Mouse (Mus musculus) intestine, embryonic 16.5 days (tissue): ENCODE measurements around the gene Srrm4. TPM values are rescaled to one million over a fixed set of nuclear protein-coding genes. Genes with fewer than 3 reads are reported as not detected.

Source experiments
- ATAC-seq: fragments of 200-750 bp; cut with Nextera tagmentation; 2 replicates; pipeline ENCODE4 v1.8.0; 2017; ENCODE audit warnings: moderate TSS enrichment, moderate library complexity
- H3K27ac ChIP-seq: fragments of 300-500 bp; sonication (generic); 2 replicates; pipeline ENCODE4 v1.5.1; 2014; ENCODE audit warnings: mild to moderate bottlenecking, low read length
- H3K27me3 ChIP-seq: fragments of 300-500 bp; sonication (generic); replicated peaks from 2 replicates; pipeline ENCODE4 v1.6.1; 2014; ENCODE audit warnings: low read length, control low read depth, mixed read lengths; ENCODE audit not compliant: control insufficient read depth, insufficient read depth
- H3K36me3 ChIP-seq: fragments of 300-500 bp; sonication (generic); 2 replicates; pipeline ENCODE4 v1.6.1; 2014; ENCODE audit warnings: low read length, control low read depth; ENCODE audit not compliant: control insufficient read depth, insufficient read depth
- H3K4me1 ChIP-seq: fragments of 300-500 bp; sonication (generic); 2 replicates; pipeline ENCODE4 v1.6.1; 2014; ENCODE audit warnings: low read length, control low read depth, mixed read lengths; ENCODE audit not compliant: control insufficient read depth, insufficient read depth
- H3K4me2 ChIP-seq: fragments of 300-500 bp; sonication (generic); 2 replicates; pipeline ENCODE4 v1.6.1; 2014; ENCODE audit warnings: low read depth, low read length, control low read depth
- H3K4me3 ChIP-seq: fragments of 300-500 bp; sonication (generic); 2 replicates; pipeline ENCODE4 v1.5.1; 2014; ENCODE audit warnings: mild to moderate bottlenecking, low read length
- H3K9ac ChIP-seq: fragments of 300-500 bp; sonication (generic); 2 replicates; pipeline ENCODE4 v1.6.1; 2014; ENCODE audit warnings: low read depth, low read length
- H3K9me3 ChIP-seq: fragments of 300-500 bp; sonication (generic); 2 replicates; pipeline ENCODE4 v1.6.1; 2016; ENCODE audit warnings: low read length, control low read depth; ENCODE audit not compliant: control insufficient read depth
- WGBS: fragments of 180-500 bp; shearing (Covaris S2); extraction: QIAGEN DNeasy Blood & Tissue Kit; methylation state at CpG from one replicate; pipeline ENCODE4 v1.1.7; 2014; 5-methylcytosine and 5-hydroxymethylcytosine counted together
- polyA plus RNA-seq: library from polyadenylated mRNA; unstranded; fragments of >200 nt; fragmentation: Nextera tagmentation; extraction: Ambion mirVana; gene quantifications from 2 replicates; pipeline ENCODE4 v1.2.1, GENCODE M21; 2015

The Srrm4 gene
- polyA plus RNA-seq, 1 experiment from 2014 or later, result 1.5 TPM

GRCm38 (mm10) chr5:116423746-116424145 lies 167.9 kb downstream of the Srrm4 start:
- H3K27ac ChIP-seq, result no peak overlapping the region
- no peak overlapping the region for H3K4me3 ChIP-seq
- H3K27me3 ChIP-seq, result no peaks in the 10 kb centered on the region
- H3K9ac ChIP-seq, result no peak overlapping the region
- H3K36me3 ChIP-seq, result no peaks in the 10 kb centered on the region
- 72% methylated on average over 8 of the region's 8 CpGs for WGBS
- no peak overlapping the region for H3K4me2 ChIP-seq
- no peaks in the 10 kb centered on the region for H3K9me3 ChIP-seq
- H3K4me1 ChIP-seq, result peaks cover 13% of the 10 kb centered on the region
- ATAC-seq, result no peak

DNA sequence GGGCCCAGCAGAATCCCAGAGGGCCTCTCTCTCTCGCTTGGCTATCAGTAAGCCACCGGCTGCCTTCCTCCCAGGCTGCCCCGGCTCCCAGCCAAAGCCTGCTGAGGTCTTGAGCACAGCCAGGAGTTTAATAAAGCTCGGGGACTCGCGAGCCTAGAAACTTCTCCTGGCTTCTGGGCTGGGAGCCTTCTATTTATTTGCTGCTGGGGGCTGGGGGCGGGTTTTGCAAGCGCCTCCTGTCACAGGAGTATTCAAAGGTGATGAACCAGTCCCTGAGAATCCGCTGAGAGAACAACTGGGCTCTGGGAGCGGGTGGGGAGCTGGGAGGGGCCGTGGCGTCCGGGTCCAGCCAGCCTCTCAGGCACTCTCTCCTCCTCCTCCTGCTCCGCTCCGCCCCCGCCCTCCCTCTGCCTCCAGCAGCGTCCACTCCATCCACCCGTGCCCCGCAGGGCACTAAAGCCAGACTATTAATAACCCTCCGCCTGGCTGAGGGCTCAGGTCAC lies 168.9 kb downstream of the Srrm4 start, which contains the start of gene Hspb8:
Hspb8 (minus strand) TSS at position 166 of the 503 bp plus-strand sequence.
- WGBS, result 1% methylated on average over 19 of the region's 20 CpGs

GRCm38 (mm10) chr5:116421791-116422481 lies 169.7 kb downstream of the Srrm4 start:
- Histone ChIP-seq H3K27ac (peak overlapping the region; percentile 64), H3K9me3 (no peaks in the 10 kb centered on the region), H3K4me3 (peak overlapping the region; percentile 43), H3K4me2 (peak overlapping the region; percentile 63), H3K36me3 (no peaks in the 10 kb centered on the region), H3K27me3 (no peaks in the 10 kb centered on the region), H3K4me1 (peaks cover 13% of the 10 kb centered on the region), H3K9ac (peak overlapping the region; percentile 63)
- 56% methylated on average over 22 of the region's 22 CpGs for WGBS
- no peak for ATAC-seq

More for the DNA sequence above, 168.9 kb downstream of the Srrm4 start, which contains the start of gene Hspb8:
- H3K27ac ChIP-seq, result peak within 1 kb of the TSS; percentile 64
- H3K9me3 ChIP-seq, result no peaks in the 10 kb centered on the region
- peaks cover 13% of the 10 kb centered on the region for H3K4me1 ChIP-seq
- no peaks in the 10 kb centered on the region for H3K36me3 ChIP-seq
- no peaks in the 10 kb centered on the region for H3K27me3 ChIP-seq
- peak within 1 kb of the TSS; percentile 63 for H3K4me2 ChIP-seq
- H3K4me3 ChIP-seq, result peak within 1 kb of the TSS; percentile 43
- peak within 1 kb of the TSS; percentile 63 for H3K9ac ChIP-seq
- peak; percentile 85 for ATAC-seq

DNA sequence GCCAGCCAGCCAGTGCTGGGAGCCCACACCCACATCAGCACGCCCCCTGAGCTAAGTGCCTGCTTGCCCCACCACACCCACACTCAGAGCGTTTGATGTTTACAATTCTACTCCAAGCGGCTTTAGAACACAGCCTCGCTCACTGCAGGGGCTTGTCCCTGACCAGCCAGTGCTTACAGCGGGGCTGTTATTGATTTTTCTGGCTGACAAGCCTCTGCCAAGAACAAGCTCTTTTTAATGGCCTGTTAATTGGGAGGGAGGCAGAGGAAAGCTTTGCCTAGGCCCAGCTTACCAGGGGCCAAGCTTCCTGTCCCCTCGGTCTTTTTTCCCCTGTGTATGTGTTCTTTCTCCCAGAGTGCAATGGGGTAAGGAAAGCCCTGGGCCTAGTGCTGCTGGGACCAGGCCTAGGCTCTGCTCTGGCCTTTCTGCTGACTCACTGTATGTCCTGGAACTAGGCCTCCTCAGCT lies 170.8 kb downstream of the Srrm4 start:
- WGBS, result 14% methylated on average over 6 of the region's 6 CpGs
- ATAC-seq, result peak; percentile 60

GRCm38 (mm10) chr5:116420213-116420612 lies 171.4 kb downstream of the Srrm4 start:
- Histone ChIP-seq H3K9me3 (no peaks in the 10 kb centered on the region), H3K9ac (peak overlapping the region; percentile 47; the same call in 1 of the 2 replicates), H3K27ac (peak overlapping the region; percentile 14; the same call in 1 of the 2 replicates), H3K4me2 (peak overlapping the region; percentile 26), H3K4me1 (peaks cover 13% of the 10 kb centered on the region), H3K27me3 (no peaks in the 10 kb centered on the region), H3K36me3 (no peaks in the 10 kb centered on the region), H3K4me3 (peak overlapping the region; percentile 23)
- no peak for ATAC-seq
- 86% methylated on average over 1 of the region's 1 CpGs for WGBS

More for the DNA sequence above, 170.8 kb downstream of the Srrm4 start:
- no peaks in the 10 kb centered on the region for H3K27me3 ChIP-seq
- H3K9ac ChIP-seq, result peak overlapping the region; percentile 47
- peaks cover 13% of the 10 kb centered on the region for H3K4me1 ChIP-seq
- H3K36me3 ChIP-seq, result no peaks in the 10 kb centered on the region
- H3K27ac ChIP-seq, result peak overlapping the region; percentile 14; the same call in 1 of the 2 replicates
- H3K4me2 ChIP-seq, result peak overlapping the region; percentile 26
- peak overlapping the region; percentile 23 for H3K4me3 ChIP-seq
- no peaks in the 10 kb centered on the region for H3K9me3 ChIP-seq

- ATAC-seq, result no peak
- Histone ChIP-seq H3K9ac (no peak overlapping the region), H3K4me2 (no peak overlapping the region), H3K9me3 (no peaks in the 10 kb centered on the region), H3K36me3 (no peaks in the 10 kb centered on the region), H3K4me1 (peaks cover 13% of the 10 kb centered on the region), H3K4me3 (no peak overlapping the region), H3K27ac (no peak overlapping the region), H3K27me3 (no peaks in the 10 kb centered on the region)
- 62% methylated on average over 6 of the region's 6 CpGs for WGBS
Measured at GRCm38 (mm10) chr5:116419322-116420045, 172.1 kb downstream of the Srrm4 start.

GRCm38 (mm10) chr5:116416208-116416607 lies 175.4 kb downstream of the Srrm4 start:
- H3K4me1 ChIP-seq, result peaks cover 4% of the 10 kb centered on the region
- H3K27me3 ChIP-seq, result no peaks in the 10 kb centered on the region
- no peak overlapping the region for H3K4me2 ChIP-seq
- ATAC-seq, result no peak
- H3K4me3 ChIP-seq, result no peak overlapping the region
- WGBS, result 18% methylated on average over 5 of the region's 5 CpGs
- no peak overlapping the region for H3K9ac ChIP-seq
- H3K27ac ChIP-seq, result no peak overlapping the region
- H3K36me3 ChIP-seq, result no peaks in the 10 kb centered on the region
- H3K9me3 ChIP-seq, result no peaks in the 10 kb centered on the region

GRCm38 (mm10) chr5:116409689-116410590 lies 181.7 kb downstream of the Srrm4 start:
- Histone ChIP-seq H3K4me1 (peaks cover 22% of the 10 kb centered on the region), H3K36me3 (no peaks in the 10 kb centered on the region), H3K4me2 (no peak overlapping the region), H3K4me3 (no peak overlapping the region), H3K9ac (no peak overlapping the region), H3K27ac (peak overlapping the region; percentile 5; the same call in 1 of the 2 replicates), H3K27me3 (no peaks in the 10 kb centered on the region), H3K9me3 (no peaks in the 10 kb centered on the region)
- WGBS, result 12% methylated on average over 16 of the region's 16 CpGs
- no peak for ATAC-seq
